Mouse (Mus musculus) thymus, postnatal 25 days (tissue): ENCODE measurements around the gene Odaph.
A peak's percentile ranks its signal among the peaks of the same experiment; 100 is the strongest.
"Not testable (repeated sequence)": the region's sequence is repeated elsewhere in the genome, so short reads cannot be mapped to it uniquely, and the experiment has no call there.

ENCODE experiments used
- DNase-seq: peaks from one replicate; pipeline ENCODE4 v3.0.0; 2022

Gene Odaph

GRCm38 (mm10) chr5:91987236-91987635 lies at the start of gene Odaph:
Gene Odaph (plus strand): TSS chr5:91987475.
- DNase-seq: no peak

GRCm38 (mm10) chr5:91945609-91946008 lies 41.7 kb upstream of the Odaph start:
- DNase-seq: not testable (repeated sequence)

GRCm38 (mm10) chr5:91947008-91947407 lies 40.3 kb upstream of the Odaph start:
- DNase-seq: no peak

GRCm38 (mm10) chr5:91949441-91949840 lies 37.8 kb upstream of the Odaph start:
- no peak for DNase-seq

- no peak for DNase-seq
Observed at GRCm38 (mm10) chr5:91951404-91951803, 35.9 kb upstream of the Odaph start.

- no peak for DNase-seq
Observed at GRCm38 (mm10) chr5:91956991-91957760, 30.1 kb upstream of the Odaph start.

GRCm38 (mm10) chr5:91959096-91959495 lies 28.2 kb upstream of the Odaph start:
- DNase-seq: no peak

GRCm38 (mm10) chr5:91959986-91960385 lies 27.3 kb upstream of the Odaph start:
- DNase-seq: no peak

- no peak for DNase-seq
Observed at GRCm38 (mm10) chr5:91960606-91961254, 26.5 kb upstream of the Odaph start.

GRCm38 (mm10) chr5:91961370-91961769 lies 25.9 kb upstream of the Odaph start:
- no peak for DNase-seq

- no peak for DNase-seq
Observed at GRCm38 (mm10) chr5:91962259-91962638, 25.0 kb upstream of the Odaph start.

GRCm38 (mm10) chr5:91962639-91963440 lies 24.4 kb upstream of the Odaph start, which contains the start of gene Rchy1:
Gene Rchy1 (minus strand): TSS chr5:91963068.
- DNase-seq: peak; percentile 93

- no peak for DNase-seq
Observed at GRCm38 (mm10) chr5:91972046-91972445, 15.2 kb upstream of the Odaph start.

- no peak for DNase-seq
Observed at GRCm38 (mm10) chr5:91974002-91974401, 13.3 kb upstream of the Odaph start.

GRCm38 (mm10) chr5:91975758-91976157 lies 11.5 kb upstream of the Odaph start:
- no peak for DNase-seq

GRCm38 (mm10) chr5:91976566-91977396 lies 10.5 kb upstream of the Odaph start:
- DNase-seq: no peak

GRCm38 (mm10) chr5:91977397-91977770 lies 9.9 kb upstream of the Odaph start:
- DNase-seq: no peak

- DNase-seq: no peak
Observed at GRCm38 (mm10) chr5:91981176-91981840, 6.0 kb upstream of the Odaph start.

- DNase-seq: no peak
Observed at GRCm38 (mm10) chr5:91983490-91983889, 3.8 kb upstream of the Odaph start.

GRCm38 (mm10) chr5:91985721-91986120 lies 1.6 kb upstream of the Odaph start:
- DNase-seq: no peak

GRCm38 (mm10) chr5:91987799-91988198 lies 524 bp downstream of the Odaph start:
- DNase-seq: no peak

GRCm38 (mm10) chr5:91989261-91989660 lies 2.0 kb downstream of the Odaph start:
- DNase-seq: no peak
